Mouse (Mus musculus): Measurements from ENCODE around the gene Per1. TPM values are rescaled to one million over a fixed set of nuclear protein-coding genes. Genes with fewer than 3 reads are reported as not detected.
A peak's percentile ranks its signal among the peaks of the same experiment; 100 is the strongest.

Per1 gene
- polyA plus RNA-seq, 1 experiment from 2014 or later: 15.4 TPM

DNA sequence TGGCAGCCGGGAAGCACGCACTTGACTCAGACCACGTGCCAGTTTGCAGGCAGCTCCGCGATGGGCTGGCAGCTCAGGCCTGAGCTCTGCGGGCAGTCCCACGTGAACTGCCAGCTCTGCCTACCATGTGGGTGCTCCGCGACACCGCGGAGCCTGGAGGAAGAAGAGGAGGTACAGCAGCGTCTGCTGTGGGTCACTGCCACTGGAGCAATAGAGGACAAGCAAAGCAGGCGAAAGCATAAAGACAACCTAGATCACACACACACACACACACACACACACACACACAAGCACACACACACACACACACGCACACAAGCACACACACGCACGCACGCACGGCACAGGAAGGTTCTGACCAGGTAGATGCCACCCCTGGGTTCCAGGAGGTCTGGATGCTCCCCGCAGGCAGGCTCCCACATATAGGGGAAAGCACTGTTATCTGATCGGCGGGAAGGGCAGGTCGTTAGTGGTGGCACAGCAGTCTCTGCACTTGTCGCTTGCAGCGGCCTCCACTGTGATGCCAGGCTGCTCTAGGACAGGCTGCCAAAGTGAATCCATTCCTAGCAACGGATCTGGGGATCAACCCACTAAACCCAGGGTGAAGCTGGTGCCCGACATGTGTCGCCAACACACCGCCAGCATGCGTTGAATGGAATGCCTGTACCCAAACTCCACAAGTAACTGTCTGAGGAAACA, 28.7 kb upstream of the Per1 start:
- Histone ChIP-seq H3K4me2 (peak overlapping the region; percentile 58), H3K9me3 (no peaks in the 10 kb centered on the region), H3K27me3 (replicated peaks) (no peaks in the 10 kb centered on the region), H3K4me3 (replicated peaks) (peak overlapping the region; percentile 26), H3K36me3 (no peaks in the 10 kb centered on the region), H3K9ac (no peak overlapping the region), H3K4me1 (peaks cover 24% of the 10 kb centered on the region), H3K27ac (no peak overlapping the region)
- no peak for ATAC-seq (ENCODE audit: insufficient read depth, low FRiP score, low read depth)
- WGBS: 2% methylated on average over 29 of the region's 29 CpGs

DNA sequence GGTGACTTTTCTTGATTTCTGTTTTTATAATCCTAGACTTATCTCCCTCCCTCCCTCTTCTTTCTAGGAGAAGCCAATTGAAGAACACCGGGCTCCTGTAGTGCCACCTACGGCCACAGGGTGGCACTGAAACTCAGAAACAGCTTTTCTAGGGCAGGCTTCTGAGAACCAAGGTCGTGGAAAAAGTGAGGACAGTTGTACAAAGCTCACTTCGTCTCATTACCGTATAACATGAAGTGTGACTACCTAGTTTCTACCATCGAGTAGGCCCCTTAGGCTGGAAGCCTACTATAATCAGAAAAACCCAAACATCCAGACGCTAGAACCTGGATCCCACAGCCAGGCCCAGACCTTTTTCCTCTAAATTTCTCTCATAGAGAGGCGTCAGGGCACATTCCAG, 28.1 kb upstream of the Per1 start:
- Histone ChIP-seq H3K4me2 (peak overlapping the region; percentile 58), H3K9ac (no peak overlapping the region), H3K4me3 (replicated peaks) (peak overlapping the region; percentile 26), H3K27ac (peak overlapping the region; percentile 63), H3K4me1 (peaks cover 27% of the 10 kb centered on the region), H3K36me3 (no peaks in the 10 kb centered on the region), H3K9me3 (no peaks in the 10 kb centered on the region), H3K27me3 (replicated peaks) (no peaks in the 10 kb centered on the region)
- WGBS: 10% methylated on average over 8 of the region's 8 CpGs
- no peak for ATAC-seq (ENCODE audit: insufficient read depth, low FRiP score, low read depth)

DNA sequence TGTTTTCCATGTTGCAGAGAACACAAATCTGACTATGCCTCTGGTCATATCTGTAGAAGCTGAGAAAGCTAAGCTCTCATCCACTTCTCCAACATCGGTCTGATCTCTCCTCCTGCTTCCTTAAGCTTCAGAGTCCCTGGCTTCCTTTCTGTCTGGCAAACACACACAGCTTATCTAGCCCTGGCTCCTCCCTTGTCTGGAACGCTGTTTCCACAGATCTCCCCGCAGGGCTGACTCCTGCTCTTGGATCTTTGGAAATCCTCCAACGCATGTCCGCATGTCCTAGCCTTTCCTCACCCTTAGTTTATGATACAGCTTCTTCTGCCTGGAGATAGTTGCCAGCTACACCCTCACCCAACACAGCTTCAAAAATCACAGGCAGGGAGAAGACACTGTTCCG, 27.4 kb upstream of the Per1 start:
- Histone ChIP-seq H3K9me3 (no peaks in the 10 kb centered on the region), H3K4me3 (replicated peaks) (no peak overlapping the region), H3K27ac (peak overlapping the region; percentile 63), H3K4me1 (peaks cover 33% of the 10 kb centered on the region), H3K9ac (no peak overlapping the region), H3K36me3 (no peaks in the 10 kb centered on the region), H3K4me2 (no peak overlapping the region), H3K27me3 (replicated peaks) (no peaks in the 10 kb centered on the region)
- ATAC-seq (ENCODE audit: insufficient read depth, low FRiP score, low read depth): no peak
- WGBS: 46% methylated on average over 6 of the region's 6 CpGs

DNA sequence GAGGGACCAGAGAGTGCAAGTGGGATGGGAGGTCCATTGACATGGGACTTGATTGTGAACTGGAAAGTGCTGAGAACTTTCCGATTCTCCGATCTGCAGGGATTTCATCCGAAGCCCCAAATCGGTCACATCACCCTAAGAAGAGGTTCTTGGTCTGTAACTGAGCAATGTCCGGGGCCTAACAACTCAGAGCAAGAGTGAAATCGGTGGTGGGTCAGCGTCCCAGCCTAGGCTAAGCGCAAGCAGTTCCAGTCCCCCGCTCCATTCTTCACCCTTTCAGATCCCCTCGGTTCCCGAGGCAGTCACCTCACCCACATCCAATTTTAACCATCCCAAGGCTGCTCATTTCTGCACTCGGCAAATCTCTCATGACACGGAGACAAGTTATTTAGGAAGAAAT, 24.9 kb upstream of the Per1 start:
- Histone ChIP-seq H3K4me3 (replicated peaks) (peak overlapping the region; percentile 63), H3K27ac (peak overlapping the region; percentile 92), H3K9me3 (no peaks in the 10 kb centered on the region), H3K36me3 (no peaks in the 10 kb centered on the region), H3K4me2 (peak overlapping the region; percentile 90), H3K27me3 (replicated peaks) (no peaks in the 10 kb centered on the region), H3K4me1 (peaks cover 40% of the 10 kb centered on the region), H3K9ac (peak overlapping the region; percentile 68)
- WGBS: under 1% methylated on average over 13 of the region's 13 CpGs
- no peak for ATAC-seq (ENCODE audit: insufficient read depth, low FRiP score, low read depth)

DNA sequence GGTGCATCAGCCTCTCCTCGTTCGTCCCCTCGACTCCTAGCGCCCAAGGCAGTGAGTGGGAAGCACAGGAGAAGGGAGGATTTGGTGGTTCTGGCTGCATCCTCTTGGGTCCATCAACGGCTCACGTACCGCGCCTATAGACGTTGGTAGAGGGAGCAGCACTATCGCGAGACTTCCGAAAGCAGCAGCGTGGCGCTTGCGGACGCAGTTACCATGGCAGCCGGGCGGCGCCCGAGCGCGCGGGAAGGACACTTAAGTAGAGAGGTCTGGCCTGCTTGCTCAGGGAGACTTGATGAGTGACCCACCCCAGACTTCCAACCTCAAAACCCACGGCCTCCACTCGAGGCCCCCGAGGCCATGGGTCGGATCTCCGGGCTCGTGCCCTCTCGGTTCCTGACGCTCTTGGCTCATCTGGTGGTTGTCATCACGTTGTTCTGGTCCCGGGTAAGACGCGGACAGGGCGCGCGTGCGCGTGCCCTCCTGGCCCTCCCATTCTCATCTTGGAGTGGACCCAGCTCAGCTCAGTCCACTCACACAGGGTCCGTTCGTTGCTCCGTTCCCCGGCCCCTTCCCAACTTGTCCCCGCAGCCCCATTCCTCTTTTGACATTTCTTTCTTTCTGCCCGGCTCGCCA, 24.3 kb upstream of the Per1 start, which contains the start of gene Tmem107:
Gene Tmem107, plus strand, starts transcription at position 217 of the 633 bp plus-strand sequence.
- Histone ChIP-seq H3K9ac (peak within 1 kb of the TSS; percentile 68), H3K4me3 (replicated peaks) (peak within 1 kb of the TSS; percentile 63), H3K4me1 (peaks cover 40% of the 10 kb centered on the region), H3K27ac (peak within 1 kb of the TSS; percentile 92), H3K27me3 (replicated peaks) (no peaks in the 10 kb centered on the region), H3K4me2 (peak within 1 kb of the TSS; percentile 90), H3K36me3 (no peaks in the 10 kb centered on the region), H3K9me3 (no peaks in the 10 kb centered on the region)
- ATAC-seq (ENCODE audit: insufficient read depth, low FRiP score, low read depth): peak; percentile 86
- under 1% methylated on average over 47 of the region's 47 CpGs for WGBS

DNA sequence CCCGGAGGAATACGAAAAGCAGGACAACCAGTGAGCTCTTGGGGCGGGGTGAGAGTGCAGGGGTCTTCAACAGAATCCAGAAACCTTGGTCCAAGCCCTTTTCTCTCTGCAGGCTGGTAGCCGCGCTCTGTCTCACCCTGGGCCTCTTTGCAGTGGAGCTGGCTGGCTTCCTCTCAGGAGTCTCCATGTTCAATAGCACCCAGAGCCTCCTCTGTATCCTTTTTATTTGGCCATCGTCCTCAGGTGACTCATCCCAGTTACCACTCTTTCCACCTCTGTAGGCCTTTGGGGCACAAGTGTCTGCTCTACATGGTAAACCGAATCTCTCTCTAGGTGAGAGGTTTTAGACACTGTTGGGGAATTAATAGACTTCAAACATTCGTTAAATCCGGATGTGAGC, 23.8 kb upstream of the Per1 start:
- Histone ChIP-seq H3K4me2 (peak overlapping the region; percentile 90), H3K4me1 (peaks cover 40% of the 10 kb centered on the region), H3K9ac (peak overlapping the region; percentile 59)

DNA sequence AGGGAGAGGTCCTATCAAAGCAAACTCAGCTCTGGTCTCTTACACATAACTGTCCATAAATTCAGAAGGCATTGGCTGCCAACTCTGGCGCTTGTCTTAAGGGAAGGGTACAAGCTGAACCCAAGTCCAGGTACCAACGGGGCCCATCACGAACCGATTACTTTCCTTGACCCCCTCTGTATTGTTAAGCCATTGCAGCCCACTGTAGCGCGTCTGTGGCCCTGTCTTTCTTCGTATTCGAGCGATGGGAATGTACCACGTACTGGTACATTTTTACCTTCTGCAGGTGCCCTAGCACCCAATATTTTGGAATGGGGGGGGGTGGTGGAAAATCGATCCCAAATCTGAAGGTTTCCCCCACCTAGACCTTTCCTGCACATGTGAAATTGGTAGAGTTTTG, 22.8 kb upstream of the Per1 start:
- WGBS: 87% methylated on average over 11 of the region's 11 CpGs
- H3K27ac ChIP-seq: peak overlapping the region; percentile 93; the same call in 1 of the 2 replicates
- peak overlapping the region; percentile 50 for H3K4me2 ChIP-seq
- no peak overlapping the region for H3K9ac ChIP-seq
- no peak for ATAC-seq (ENCODE audit: insufficient read depth, low FRiP score, low read depth)
- H3K9me3 ChIP-seq: no peaks in the 10 kb centered on the region
- H3K36me3 ChIP-seq: no peaks in the 10 kb centered on the region
- H3K4me1 ChIP-seq: peaks cover 32% of the 10 kb centered on the region
- peak overlapping the region; percentile 32; the same call in 1 of the 2 replicates for H3K4me3 ChIP-seq (replicated peaks)
- no peaks in the 10 kb centered on the region for H3K27me3 ChIP-seq (replicated peaks)

More for the DNA sequence above, 23.8 kb upstream of the Per1 start:
- no peak for ATAC-seq (ENCODE audit: insufficient read depth, low FRiP score, low read depth)
- Histone ChIP-seq H3K36me3 (no peaks in the 10 kb centered on the region), H3K27me3 (replicated peaks) (no peaks in the 10 kb centered on the region), H3K4me3 (replicated peaks) (peak overlapping the region; percentile 63), H3K27ac (peak overlapping the region; percentile 92), H3K9me3 (no peaks in the 10 kb centered on the region)
- 27% methylated on average over 9 of the region's 9 CpGs for WGBS

DNA sequence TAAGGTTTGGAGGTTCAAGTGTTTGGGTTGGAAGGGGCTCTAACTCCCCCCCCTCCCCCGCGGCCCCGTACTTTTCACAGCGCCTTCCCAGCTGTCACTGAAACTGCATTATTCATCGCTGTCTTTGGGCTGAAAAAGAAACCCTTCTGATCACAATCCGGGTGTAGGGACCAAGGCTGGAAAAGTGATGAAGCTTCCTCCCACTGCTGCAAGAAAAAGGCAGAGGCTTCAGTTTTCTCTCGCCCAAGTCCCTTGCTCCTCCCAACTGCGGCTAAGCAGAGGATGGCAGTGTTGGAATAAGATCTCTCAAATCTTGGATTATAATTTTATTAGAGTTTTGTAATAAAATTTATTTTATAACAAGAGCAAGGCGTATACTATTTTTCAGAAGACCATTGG, 22.4 kb upstream of the Per1 start:
- no peak for ATAC-seq (ENCODE audit: insufficient read depth, low FRiP score, low read depth)
- H3K27me3 ChIP-seq (replicated peaks): no peaks in the 10 kb centered on the region
- no peaks in the 10 kb centered on the region for H3K9me3 ChIP-seq
- H3K27ac ChIP-seq: peak overlapping the region; percentile 93
- H3K4me1 ChIP-seq: peaks cover 29% of the 10 kb centered on the region
- H3K9ac ChIP-seq: no peak overlapping the region; the same call in 1 of the 2 replicates
- H3K4me2 ChIP-seq: peak overlapping the region; percentile 50
- no peaks in the 10 kb centered on the region for H3K36me3 ChIP-seq
- 10% methylated on average over 9 of the region's 9 CpGs for WGBS
- peak overlapping the region; percentile 32 for H3K4me3 ChIP-seq (replicated peaks)

DNA sequence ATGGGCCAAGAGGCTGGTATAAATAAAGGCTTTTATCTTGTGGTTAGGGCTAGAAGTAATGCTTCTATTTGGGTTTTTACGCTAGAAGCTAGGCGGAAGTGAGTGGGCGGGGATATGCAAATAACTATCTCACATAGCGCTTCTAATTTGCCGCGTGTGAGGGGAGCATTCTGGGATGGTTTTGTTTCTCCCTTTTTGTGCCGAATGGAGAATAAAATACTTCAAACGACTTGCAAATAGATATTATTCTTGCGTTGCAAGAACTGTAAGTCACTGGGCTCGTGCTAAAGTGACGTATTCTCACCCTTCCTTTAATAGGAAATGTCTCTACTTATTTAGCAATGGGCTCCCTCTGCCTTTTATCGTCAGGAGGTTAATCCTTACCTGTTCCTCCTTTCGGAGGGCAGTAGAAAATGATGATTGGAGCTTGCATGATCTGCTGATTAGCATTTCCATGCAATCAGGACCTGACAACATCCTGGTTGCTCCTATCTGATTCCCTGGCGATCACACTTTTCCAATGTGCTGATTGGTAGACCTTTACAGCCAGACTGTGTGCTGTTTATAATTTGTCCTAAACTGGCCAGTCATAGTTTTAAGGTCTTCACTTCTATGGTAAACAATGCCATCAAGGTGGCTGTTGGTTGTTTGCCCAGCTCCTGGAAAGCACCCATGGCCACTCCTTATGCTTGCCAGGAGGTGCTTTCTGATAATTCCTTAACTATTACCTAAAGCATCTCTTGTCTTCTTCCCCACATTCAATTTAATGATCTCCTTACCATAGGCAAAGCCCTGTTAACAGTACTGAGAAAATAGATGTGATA, 21.7 kb upstream of the Per1 start:
- peak overlapping the region; percentile 32 for H3K4me3 ChIP-seq (replicated peaks)
- peak; percentile 59 for ATAC-seq (ENCODE audit: insufficient read depth, low FRiP score, low read depth)
- peaks cover 28% of the 10 kb centered on the region for H3K4me1 ChIP-seq
- no peaks in the 10 kb centered on the region for H3K9me3 ChIP-seq
- H3K4me2 ChIP-seq: peak overlapping the region; percentile 50
- H3K27me3 ChIP-seq (replicated peaks): no peaks in the 10 kb centered on the region
- H3K27ac ChIP-seq: peak overlapping the region; percentile 93
- H3K36me3 ChIP-seq: no peaks in the 10 kb centered on the region
- peak overlapping the region; percentile 48; the same call in 1 of the 2 replicates for H3K9ac ChIP-seq
- under 1% methylated on average over 14 of the region's 14 CpGs for WGBS

DNA sequence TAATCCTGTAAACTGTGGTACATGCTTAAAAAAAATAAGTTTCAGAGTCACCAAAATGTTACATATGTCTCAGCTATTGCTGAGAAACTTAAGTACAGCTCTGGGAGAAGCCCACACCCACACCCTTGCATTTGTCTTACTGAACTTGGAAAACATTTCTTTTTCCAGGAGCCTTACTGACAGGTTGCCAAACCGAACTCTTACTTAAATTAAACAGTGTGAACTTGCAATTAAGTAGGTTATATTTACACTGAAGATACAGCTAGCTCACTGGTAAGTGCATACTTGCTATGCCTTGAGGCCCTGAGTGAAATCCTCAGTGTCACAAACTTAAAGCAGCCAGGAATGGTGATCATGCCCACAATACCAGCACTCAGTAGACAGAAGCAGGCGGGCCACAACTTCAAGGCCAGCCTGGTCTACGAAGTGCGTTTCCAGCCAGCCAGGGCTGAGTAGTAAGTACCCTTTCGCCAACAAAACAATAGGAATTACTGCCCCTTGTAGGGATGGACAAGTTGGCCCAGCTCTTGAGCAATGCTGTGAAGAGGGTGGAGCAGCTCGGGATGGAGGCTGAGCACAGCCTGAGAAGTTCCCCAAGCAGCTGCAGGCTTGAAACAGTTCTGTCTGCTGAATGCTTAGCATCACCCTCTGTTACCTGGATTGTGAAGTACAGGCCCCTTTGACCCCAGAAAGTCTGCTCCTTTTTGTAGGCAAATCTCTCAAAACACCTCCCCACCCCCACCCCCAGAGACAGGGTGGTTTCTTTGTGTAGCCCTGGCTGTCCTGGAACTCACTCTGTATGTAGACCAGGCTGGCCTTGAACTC, 20.9 kb upstream of the Per1 start:
- Histone ChIP-seq H3K9me3 (no peaks in the 10 kb centered on the region), H3K9ac (no peak overlapping the region), H3K27ac (peak overlapping the region; percentile 93), H3K4me3 (replicated peaks) (no peak overlapping the region), H3K4me2 (no peak overlapping the region), H3K36me3 (no peaks in the 10 kb centered on the region), H3K27me3 (replicated peaks) (no peaks in the 10 kb centered on the region), H3K4me1 (peaks cover 28% of the 10 kb centered on the region)
- 29% methylated on average over 6 of the region's 6 CpGs for WGBS
- no peak for ATAC-seq (ENCODE audit: insufficient read depth, low FRiP score, low read depth)

DNA sequence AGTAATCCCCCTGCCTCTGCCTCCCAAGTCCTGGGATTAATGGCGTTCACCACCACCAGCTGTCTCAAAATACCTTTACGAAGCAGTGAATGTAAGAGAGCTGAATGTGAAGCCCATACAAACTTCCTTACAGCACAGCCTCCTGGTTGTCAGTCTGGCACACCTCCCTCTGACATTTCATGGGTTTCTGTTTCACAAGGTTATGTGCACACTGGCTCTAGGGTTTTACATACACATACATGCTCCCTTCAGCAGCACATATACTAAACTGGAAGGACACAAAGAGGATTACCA, 20.3 kb upstream of the Per1 start:
- no peak for ATAC-seq (ENCODE audit: insufficient read depth, low FRiP score, low read depth)
- H3K27ac ChIP-seq: peak overlapping the region; percentile 93
- WGBS: 52% methylated on average over 2 of the region's 2 CpGs

More for the DNA sequence above, 20.3 kb upstream of the Per1 start:
- H3K9me3 ChIP-seq: no peaks in the 10 kb centered on the region
- no peak overlapping the region for H3K4me3 ChIP-seq (replicated peaks)
- H3K27me3 ChIP-seq (replicated peaks): no peaks in the 10 kb centered on the region
- no peaks in the 10 kb centered on the region for H3K36me3 ChIP-seq
- no peak overlapping the region for H3K4me2 ChIP-seq
- no peak overlapping the region for H3K9ac ChIP-seq
- H3K4me1 ChIP-seq: peaks cover 28% of the 10 kb centered on the region
